ENCODE assay signal across 10 mouse cellular contexts in genomic region chr9:83349905-83350304, GRCm38 (mm10).
DNase-seq lines count a peak whose midpoint lies in the region; ATAC-seq lines count a peak whose summit lies in the region.
"Had no signal": no experiment of that assay in that cellular context is flagged by ENCODE, and none has a peak within 500 bp of the region (broad histone marks: within the 10 kb centered on the region; RNA-seq: fewer than 3 reads in every experiment).

No protein-coding gene starts in this region.

- H3K9ac ChIP-seq in heart, embryonic 13.5 days = 0 out of 2 replicates have a peak overlapping the region, but pooled peaks have one; percentile 34
- H3K9ac ChIP-seq in midbrain, embryonic 16.5 days (ENCODE audit: low read depth, low read length) = no peak overlapping the region
- H3K9ac ChIP-seq in intestine, embryonic 16.5 days (ENCODE audit: low read depth, low read length) = no peak overlapping the region
- no peak overlapping the region for H3K9ac ChIP-seq in stomach, embryonic 15.5 days

- H3K27me3 ChIP-seq in heart, embryonic 13.5 days (replicated peaks) = 0 out of 2 replicates have a peak, but pooled peaks cover 4% of the 10 kb centered on the region
- H3K27me3 ChIP-seq in midbrain, embryonic 10.5 days (ENCODE audit: low read depth, poor library complexity, severe bottlenecking) = 0 out of 2 replicates have a peak, but pooled peaks cover 3% of the 10 kb centered on the region
- no peaks in the 10 kb centered on the region for H3K27me3 ChIP-seq in midbrain, embryonic 16.5 days (ENCODE audit: control insufficient read depth, insufficient read depth, low read depth, low read length)
- no peaks in the 10 kb centered on the region for H3K27me3 ChIP-seq in intestine, embryonic 16.5 days (replicated peaks; ENCODE audit: control insufficient read depth, insufficient read depth, low read length)
- H3K27me3 ChIP-seq in stomach, embryonic 15.5 days (replicated peaks) = no peaks in the 10 kb centered on the region

- no peak overlapping the region for H3K4me2 ChIP-seq in heart, embryonic 13.5 days
- no peak overlapping the region for H3K4me2 ChIP-seq in midbrain, embryonic 16.5 days (ENCODE audit: low read length)
- H3K4me2 ChIP-seq in intestine, embryonic 16.5 days (ENCODE audit: low read depth, low read length) = no peak overlapping the region
- no peak overlapping the region for H3K4me2 ChIP-seq in stomach, embryonic 15.5 days

- no peak overlapping the region for H3K4me3 ChIP-seq in heart, embryonic 13.5 days
- no peak overlapping the region for H3K4me3 ChIP-seq in midbrain, embryonic 10.5 days
- no peak overlapping the region for H3K4me3 ChIP-seq in midbrain, embryonic 16.5 days (ENCODE audit: low read depth, low read length)
- no peak overlapping the region for H3K4me3 ChIP-seq in intestine, embryonic 16.5 days (ENCODE audit: low read length)
- no peak overlapping the region for H3K4me3 ChIP-seq in stomach, embryonic 15.5 days (replicated peaks)
- H3K4me3 ChIP-seq: heart, adult 2 months had no signal

- no peak for DNase-seq in heart, adult 9 months (ENCODE audit: low spot score in 2 of 2)
- DNase-seq in midbrain, embryonic 10.5 days (ENCODE audit: low spot score) = peak; percentile 14
- DNase-seq in thymus, postnatal 0 days (ENCODE audit: low spot score) = no peak
- DNase-seq in left cerebral cortex, adult 8-10 months (ENCODE audit: low spot score in 2 of 2) = no peak
- DNase-seq: B cell, adult 2 months had no signal

- WGBS in heart, embryonic 13.5 days = 30% methylated on average over 1 of the region's 1 CpGs
- 19% methylated on average over 1 of the region's 1 CpGs for WGBS in midbrain, embryonic 10.5 days
- WGBS in midbrain, embryonic 16.5 days = 12% methylated on average over 1 of the region's 1 CpGs
- 12% methylated on average over 1 of the region's 1 CpGs for WGBS in intestine, embryonic 16.5 days
- WGBS in stomach, embryonic 15.5 days = 6% methylated on average over 1 of the region's 1 CpGs

- peaks cover 34% of the 10 kb centered on the region for H3K4me1 ChIP-seq in heart, embryonic 13.5 days
- H3K4me1 ChIP-seq in midbrain, embryonic 10.5 days = peaks cover 27% of the 10 kb centered on the region
- peaks cover 10% of the 10 kb centered on the region; the same call in 1 of the 2 replicates for H3K4me1 ChIP-seq in midbrain, embryonic 16.5 days (ENCODE audit: control insufficient read depth, insufficient read depth, low read length)
- H3K4me1 ChIP-seq in intestine, embryonic 16.5 days (ENCODE audit: control insufficient read depth, insufficient read depth, low read length) = peaks cover 12% of the 10 kb centered on the region; the same call in 1 of the 2 replicates
- peaks cover 27% of the 10 kb centered on the region for H3K4me1 ChIP-seq in stomach, embryonic 15.5 days

- no peak for ATAC-seq in heart, embryonic 13.5 days (ENCODE audit: extremely low read depth, insufficient number of reproducible peaks, low FRiP score, low TSS enrichment)
- no peak for ATAC-seq in midbrain, embryonic 16.5 days
- 0 out of 2 replicates have a peak, but pooled peaks have one; percentile 61 for ATAC-seq in intestine, embryonic 16.5 days
- ATAC-seq in stomach, embryonic 15.5 days (ENCODE audit: insufficient read depth, low FRiP score, low read depth) = no peak

- H3K36me3 ChIP-seq in heart, embryonic 13.5 days = no peaks in the 10 kb centered on the region
- no peaks in the 10 kb centered on the region for H3K36me3 ChIP-seq in midbrain, embryonic 10.5 days
- H3K36me3 ChIP-seq in midbrain, embryonic 16.5 days (ENCODE audit: control insufficient read depth, insufficient read depth, low read length) = no peaks in the 10 kb centered on the region
- H3K36me3 ChIP-seq in intestine, embryonic 16.5 days (ENCODE audit: control insufficient read depth, insufficient read depth, low read length) = no peaks in the 10 kb centered on the region
- no peaks in the 10 kb centered on the region for H3K36me3 ChIP-seq in stomach, embryonic 15.5 days

- H3K9me3 ChIP-seq in heart, embryonic 13.5 days = no peaks in the 10 kb centered on the region
- H3K9me3 ChIP-seq in midbrain, embryonic 10.5 days (replicated peaks) = no peaks in the 10 kb centered on the region
- H3K9me3 ChIP-seq in midbrain, embryonic 16.5 days (replicated peaks; ENCODE audit: control insufficient read depth, low read length, poor library complexity, severe bottlenecking) = no peaks in the 10 kb centered on the region
- H3K9me3 ChIP-seq in intestine, embryonic 16.5 days (ENCODE audit: control insufficient read depth, low read length) = no peaks in the 10 kb centered on the region
- no peaks in the 10 kb centered on the region for H3K9me3 ChIP-seq in stomach, embryonic 15.5 days

- H3K27ac ChIP-seq in heart, embryonic 13.5 days (replicated peaks) = peak overlapping the region; percentile 30
- peak overlapping the region; percentile 69 for H3K27ac ChIP-seq in midbrain, embryonic 10.5 days (replicated peaks)
- H3K27ac ChIP-seq in midbrain, embryonic 16.5 days (ENCODE audit: low read length) = no peak overlapping the region
- H3K27ac ChIP-seq in intestine, embryonic 16.5 days (ENCODE audit: low read length) = peak overlapping the region; percentile 58
- peak overlapping the region; percentile 80 for H3K27ac ChIP-seq in stomach, embryonic 15.5 days
- H3K27ac ChIP-seq: heart, adult 2 months had no signal
